Mouse (Mus musculus): ENCODE results near the gene Pdgfd. TPM values are rescaled to one million over a fixed set of nuclear protein-coding genes. Genes with fewer than 3 reads are reported as not detected.

Pdgfd gene
- polyA plus RNA-seq, 1 experiment = 7.6 TPM

GRCm38 (mm10) chr9:6302050-6302449 lies 133.7 kb downstream of the Pdgfd start:
- DNase-seq = no peak

GRCm38 (mm10) chr9:6304590-6304989 lies 136.2 kb downstream of the Pdgfd start:
- TF ChIP-seq POLR2A (IDR thresholded peaks at IDR 0.05; ENCODE audit: borderline replicate concordance, extremely low read depth, low read depth, low read length) = no peak
- no peak for TF ChIP-seq CTCF (IDR thresholded peaks at IDR 0.05; ENCODE audit: insufficient read depth, low read length)
- DNase-seq = no peak
- Histone ChIP-seq H3K4me1 (ENCODE audit: control insufficient read depth, insufficient read depth, low read length) (no peaks in the 10 kb centered on the region), H3K4me3 (replicated peaks; ENCODE audit: extremely low read depth, low read depth, low read length) (no peak overlapping the region)
- 85% methylated on average over 3 of the region's 3 CpGs for WGBS

More at GRCm38 (mm10) chr9:6302050-6302449, 133.7 kb downstream of the Pdgfd start:
- H3K4me1 ChIP-seq (ENCODE audit: control insufficient read depth, insufficient read depth, low read length) = no peaks in the 10 kb centered on the region
- WGBS = 71% methylated on average over 3 of the region's 3 CpGs
- no peak for TF ChIP-seq CTCF (IDR thresholded peaks at IDR 0.05; ENCODE audit: insufficient read depth, low read length)
- no peak for TF ChIP-seq POLR2A (IDR thresholded peaks at IDR 0.05; ENCODE audit: borderline replicate concordance, extremely low read depth, low read depth, low read length)
- H3K4me3 ChIP-seq (replicated peaks; ENCODE audit: extremely low read depth, low read depth, low read length) = no peak overlapping the region

- H3K4me1 ChIP-seq (ENCODE audit: control insufficient read depth, insufficient read depth, low read length) = no peaks in the 10 kb centered on the region
- TF ChIP-seq CTCF (IDR thresholded peaks at IDR 0.05; ENCODE audit: insufficient read depth, low read length) = no peak
- TF ChIP-seq POLR2A (IDR thresholded peaks at IDR 0.05; ENCODE audit: borderline replicate concordance, extremely low read depth, low read depth, low read length) = no peak
- 90% methylated on average over 3 of the region's 3 CpGs for WGBS
- no peak overlapping the region for H3K4me3 ChIP-seq (replicated peaks; ENCODE audit: extremely low read depth, low read depth, low read length)
- no peak for DNase-seq
Measured at GRCm38 (mm10) chr9:6305847-6306246, 137.5 kb downstream of the Pdgfd start.

GRCm38 (mm10) chr9:6317114-6317513 lies 148.7 kb downstream of the Pdgfd start:
- no peak for TF ChIP-seq POLR2A (IDR thresholded peaks at IDR 0.05; ENCODE audit: borderline replicate concordance, extremely low read depth, low read depth, low read length)
- TF ChIP-seq CTCF (IDR thresholded peaks at IDR 0.05; ENCODE audit: insufficient read depth, low read length) = no peak
- no peak for DNase-seq
- 84% methylated on average over 1 of the region's 1 CpGs for WGBS
- Histone ChIP-seq H3K4me3 (replicated peaks; ENCODE audit: extremely low read depth, low read depth, low read length) (no peak overlapping the region), H3K4me1 (ENCODE audit: control insufficient read depth, insufficient read depth, low read length) (no peaks in the 10 kb centered on the region)

- no peaks in the 10 kb centered on the region for H3K4me1 ChIP-seq (ENCODE audit: control insufficient read depth, insufficient read depth, low read length)
- WGBS = 83% methylated on average over 2 of the region's 2 CpGs
- TF ChIP-seq POLR2A (IDR thresholded peaks at IDR 0.05; ENCODE audit: borderline replicate concordance, extremely low read depth, low read depth, low read length) = no peak
- no peak for TF ChIP-seq CTCF (IDR thresholded peaks at IDR 0.05; ENCODE audit: insufficient read depth, low read length)
Measured at GRCm38 (mm10) chr9:6325408-6325807, 157.0 kb downstream of the Pdgfd start.

GRCm38 (mm10) chr9:6333499-6333898 lies 165.1 kb downstream of the Pdgfd start:
- Histone ChIP-seq H3K4me1 (ENCODE audit: control insufficient read depth, insufficient read depth, low read length) (no peaks in the 10 kb centered on the region), H3K4me3 (replicated peaks; ENCODE audit: extremely low read depth, low read depth, low read length) (no peak overlapping the region)
- TF ChIP-seq POLR2A (IDR thresholded peaks at IDR 0.05; ENCODE audit: borderline replicate concordance, extremely low read depth, low read depth, low read length) (no peak), CTCF (IDR thresholded peaks at IDR 0.05; ENCODE audit: insufficient read depth, low read length) (no peak)
- no peak for DNase-seq
- 71% methylated on average over 1 of the region's 1 CpGs for WGBS

More at GRCm38 (mm10) chr9:6325408-6325807, 157.0 kb downstream of the Pdgfd start:
- DNase-seq = no peak
- H3K4me3 ChIP-seq (replicated peaks; ENCODE audit: extremely low read depth, low read depth, low read length) = no peak overlapping the region

- WGBS = 28% methylated on average over 2 of the region's 2 CpGs
- H3K4me1 ChIP-seq (ENCODE audit: control insufficient read depth, insufficient read depth, low read length) = no peaks in the 10 kb centered on the region
- no peak overlapping the region for H3K4me3 ChIP-seq (replicated peaks; ENCODE audit: extremely low read depth, low read depth, low read length)
- no peak for TF ChIP-seq POLR2A (IDR thresholded peaks at IDR 0.05; ENCODE audit: borderline replicate concordance, extremely low read depth, low read depth, low read length)
- TF ChIP-seq CTCF (IDR thresholded peaks at IDR 0.05; ENCODE audit: insufficient read depth, low read length) = no peak
- DNase-seq = no peak
Measured at GRCm38 (mm10) chr9:6336236-6336635, 167.9 kb downstream of the Pdgfd start.

GRCm38 (mm10) chr9:6337891-6338290 lies 169.5 kb downstream of the Pdgfd start:
- H3K4me3 ChIP-seq (replicated peaks; ENCODE audit: extremely low read depth, low read depth, low read length) = no peak overlapping the region
- 89% methylated on average over 2 of the region's 2 CpGs for WGBS
- TF ChIP-seq CTCF (IDR thresholded peaks at IDR 0.05; ENCODE audit: insufficient read depth, low read length) (no peak), POLR2A (IDR thresholded peaks at IDR 0.05; ENCODE audit: borderline replicate concordance, extremely low read depth, low read depth, low read length) (no peak)
- H3K4me1 ChIP-seq (ENCODE audit: control insufficient read depth, insufficient read depth, low read length) = no peaks in the 10 kb centered on the region
- no peak for DNase-seq

GRCm38 (mm10) chr9:6338344-6338743 lies 170.0 kb downstream of the Pdgfd start:
- TF ChIP-seq POLR2A (IDR thresholded peaks at IDR 0.05; ENCODE audit: borderline replicate concordance, extremely low read depth, low read depth, low read length) (no peak), CTCF (IDR thresholded peaks at IDR 0.05; ENCODE audit: insufficient read depth, low read length) (no peak)
- H3K4me1 ChIP-seq (ENCODE audit: control insufficient read depth, insufficient read depth, low read length) = no peaks in the 10 kb centered on the region
- WGBS = 85% methylated on average over 3 of the region's 3 CpGs
- no peak overlapping the region for H3K4me3 ChIP-seq (replicated peaks; ENCODE audit: extremely low read depth, low read depth, low read length)
- no peak for DNase-seq

GRCm38 (mm10) chr9:6339394-6339793 lies 171.0 kb downstream of the Pdgfd start:
- no peak for DNase-seq
- TF ChIP-seq CTCF (IDR thresholded peaks at IDR 0.05; ENCODE audit: insufficient read depth, low read length) (no peak), POLR2A (IDR thresholded peaks at IDR 0.05; ENCODE audit: borderline replicate concordance, extremely low read depth, low read depth, low read length) (no peak)

More at GRCm38 (mm10) chr9:6339394-6339793, 171.0 kb downstream of the Pdgfd start:
- no peak overlapping the region for H3K4me3 ChIP-seq (replicated peaks; ENCODE audit: extremely low read depth, low read depth, low read length)
- 72% methylated on average over 1 of the region's 1 CpGs for WGBS
- no peaks in the 10 kb centered on the region for H3K4me1 ChIP-seq (ENCODE audit: control insufficient read depth, insufficient read depth, low read length)

Measured in lung, adult 2 months (tissue).